ENCODE assay signal across 10 mouse cellular contexts in the genomic region with DNA sequence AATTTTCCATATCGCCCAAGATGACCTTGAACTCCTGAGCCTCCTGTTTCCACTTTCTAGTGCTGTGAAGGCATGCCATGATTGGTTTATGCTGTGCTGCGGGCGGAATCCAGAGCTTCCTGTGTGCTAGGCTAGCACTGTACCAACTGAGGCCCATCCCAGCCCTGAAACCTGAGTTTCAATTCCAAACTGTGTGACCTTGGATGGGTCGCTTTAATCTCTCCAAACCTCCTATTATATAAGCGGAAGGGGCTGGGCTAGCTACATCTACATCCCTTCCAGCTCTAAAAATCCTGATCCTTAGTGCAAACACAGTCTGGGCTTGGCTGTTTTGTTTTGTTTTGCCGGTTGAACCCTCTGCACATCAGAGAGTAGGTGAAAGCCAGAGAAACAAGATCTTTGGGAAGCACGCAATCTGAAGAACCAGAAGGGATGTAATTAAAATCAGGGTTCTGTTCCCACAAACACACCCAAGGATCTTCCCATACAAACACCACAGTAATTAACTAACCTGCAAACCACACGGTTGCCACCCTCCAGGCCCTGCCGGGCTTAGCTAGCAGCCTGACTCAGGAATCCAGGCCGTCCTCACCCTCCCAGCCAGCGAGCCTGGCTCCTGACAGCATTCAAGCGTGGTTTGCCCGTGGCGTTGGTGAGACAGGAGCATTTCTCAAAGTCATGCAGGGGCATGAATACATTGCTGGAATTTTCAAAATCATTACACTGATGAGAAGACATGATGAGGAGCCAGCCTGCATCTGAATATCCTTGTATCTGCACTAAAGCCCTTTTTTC.
A peak's percentile ranks its signal among the peaks of the same experiment; 100 is the strongest.
DNase-seq lines count a peak whose midpoint lies in the region; ATAC-seq and TF ChIP-seq lines count a peak whose summit lies in the region.
"Had no signal": no experiment of that assay in that cellular context is flagged by ENCODE, and none has a peak within 500 bp of the region (broad histone marks: within the 10 kb centered on the region; RNA-seq: fewer than 3 reads in every experiment).

No protein-coding gene starts in this region.

- no peak for ATAC-seq in forebrain, embryonic 15.5 days (replicated peaks)
- no peak for ATAC-seq in forebrain, embryonic 14.5 days
- no peak; the same call in 1 of the 2 replicates for ATAC-seq in heart, embryonic 14.5 days (ENCODE audit: insufficient number of reproducible peaks, insufficient read depth, low FRiP score, low read depth)
- ATAC-seq in midbrain, embryonic 14.5 days (ENCODE audit: low FRiP score, low TSS enrichment): no peak
- ATAC-seq in liver, embryonic 12.5 days: no peak

- H3K4me2 ChIP-seq in forebrain, embryonic 15.5 days (replicated peaks): no peak overlapping the region
- no peak overlapping the region for H3K4me2 ChIP-seq in forebrain, embryonic 14.5 days (ENCODE audit: low read length)
- no peak overlapping the region for H3K4me2 ChIP-seq in heart, embryonic 14.5 days (ENCODE audit: low read length)
- no peak overlapping the region for H3K4me2 ChIP-seq in midbrain, embryonic 14.5 days (ENCODE audit: low read length)
- H3K4me2 ChIP-seq in liver, embryonic 12.5 days: no peak overlapping the region
- H3K4me2 ChIP-seq: liver, embryonic 11.5 days had no signal

- H3K9ac ChIP-seq in forebrain, embryonic 15.5 days (replicated peaks): no peak overlapping the region
- H3K9ac ChIP-seq in forebrain, embryonic 14.5 days (ENCODE audit: low read length): no peak overlapping the region
- H3K9ac ChIP-seq in heart, embryonic 14.5 days (ENCODE audit: low read length): peak overlapping the region; percentile 0; the same call in 1 of the 2 replicates
- no peak overlapping the region for H3K9ac ChIP-seq in midbrain, embryonic 14.5 days (replicated peaks; ENCODE audit: low read length)
- no peak overlapping the region for H3K9ac ChIP-seq in liver, embryonic 12.5 days

- H3K4me3 ChIP-seq in forebrain, embryonic 15.5 days: no peak overlapping the region
- H3K4me3 ChIP-seq in forebrain, embryonic 14.5 days (ENCODE audit: low read depth, low read length): no peak overlapping the region
- no peak overlapping the region for H3K4me3 ChIP-seq in layer of hippocampus, adult 2 months
- H3K4me3 ChIP-seq in heart, embryonic 14.5 days (ENCODE audit: control insufficient read depth in 1 of 2, insufficient read depth in 1 of 2, low read depth in 1 of 2, low read length in 2 of 2): no peak overlapping the region
- no peak overlapping the region for H3K4me3 ChIP-seq in midbrain, embryonic 14.5 days (replicated peaks; ENCODE audit: low read depth, low read length)
- H3K4me3 ChIP-seq in liver, embryonic 12.5 days: no peak overlapping the region

- no peaks in the 10 kb centered on the region for H3K9me3 ChIP-seq in forebrain, embryonic 15.5 days
- H3K9me3 ChIP-seq in forebrain, embryonic 14.5 days (replicated peaks; ENCODE audit: control insufficient read depth, low read length): no peaks in the 10 kb centered on the region
- H3K9me3 ChIP-seq in heart, embryonic 14.5 days (ENCODE audit: control insufficient read depth, low read length): no peaks in the 10 kb centered on the region
- no peaks in the 10 kb centered on the region for H3K9me3 ChIP-seq in midbrain, embryonic 14.5 days (ENCODE audit: control insufficient read depth, low read length)
- no peaks in the 10 kb centered on the region for H3K9me3 ChIP-seq in liver, embryonic 12.5 days (replicated peaks)

- no peaks in the 10 kb centered on the region for H3K27me3 ChIP-seq in forebrain, embryonic 15.5 days
- no peaks in the 10 kb centered on the region for H3K27me3 ChIP-seq in forebrain, embryonic 14.5 days (replicated peaks; ENCODE audit: control insufficient read depth, insufficient read depth, low read length)
- no peaks in the 10 kb centered on the region for H3K27me3 ChIP-seq in heart, embryonic 14.5 days (ENCODE audit: control insufficient read depth, insufficient read depth, low read length)
- no peaks in the 10 kb centered on the region for H3K27me3 ChIP-seq in midbrain, embryonic 14.5 days (ENCODE audit: control insufficient read depth, insufficient read depth, low read length)
- no peaks in the 10 kb centered on the region for H3K27me3 ChIP-seq in liver, embryonic 12.5 days (replicated peaks)

- 57% methylated on average over 14 of the region's 14 CpGs for WGBS in forebrain, embryonic 15.5 days
- 62% methylated on average over 14 of the region's 14 CpGs for WGBS in forebrain, embryonic 14.5 days
- WGBS in heart, embryonic 14.5 days: 59% methylated on average over 14 of the region's 14 CpGs
- WGBS in midbrain, embryonic 14.5 days: 53% methylated on average over 14 of the region's 14 CpGs
- WGBS in liver, embryonic 12.5 days (ENCODE audit: insufficient replicate concordance): 69% methylated on average over 14 of the region's 14 CpGs

- H3K36me3 ChIP-seq in forebrain, embryonic 15.5 days: no peaks in the 10 kb centered on the region
- no peaks in the 10 kb centered on the region for H3K36me3 ChIP-seq in forebrain, embryonic 14.5 days (ENCODE audit: control insufficient read depth, insufficient read depth, low read length)
- no peaks in the 10 kb centered on the region for H3K36me3 ChIP-seq in heart, embryonic 14.5 days (ENCODE audit: control insufficient read depth, insufficient read depth, low read length)
- H3K36me3 ChIP-seq in midbrain, embryonic 14.5 days (ENCODE audit: control insufficient read depth, insufficient read depth, low read length): no peaks in the 10 kb centered on the region
- H3K36me3 ChIP-seq in liver, embryonic 12.5 days: no peaks in the 10 kb centered on the region

- DNase-seq in forebrain, embryonic 14.5 days (ENCODE audit: low spot score): no peak
- DNase-seq in layer of hippocampus, adult 2 months (ENCODE audit: low spot score in 2 of 2): no peak
- no peak for DNase-seq in layer of hippocampus, postnatal 25 days (ENCODE audit: extremely low spot score in 1 of 2, low spot score in 1 of 2)
- no peak for DNase-seq in midbrain, embryonic 14.5 days
- no peak for DNase-seq in urinary bladder, postnatal 10 days (ENCODE audit: low spot score)
- DNase-seq: B cell, adult 2 months had no signal

- peak overlapping the region; percentile 36 for H3K27ac ChIP-seq in forebrain, embryonic 15.5 days (replicated peaks)
- no peak overlapping the region for H3K27ac ChIP-seq in forebrain, embryonic 14.5 days (ENCODE audit: low read depth, low read length)
- H3K27ac ChIP-seq in layer of hippocampus, adult 2 months: peak overlapping the region; percentile 59
- peak overlapping the region; percentile 61 to 75 for H3K27ac ChIP-seq in heart, embryonic 14.5 days (replicated peaks in 1 of 2; ENCODE audit: control insufficient read depth in 1 of 2, insufficient read depth in 1 of 2, low read depth in 2 of 2, low read length in 2 of 2)
- 0 out of 2 replicates have a peak overlapping the region, but pooled peaks have one; percentile 37 for H3K27ac ChIP-seq in midbrain, embryonic 14.5 days (replicated peaks; ENCODE audit: low read depth, low read length)
- H3K27ac ChIP-seq in liver, embryonic 12.5 days: no peak overlapping the region

- TF ChIP-seq CTCF in layer of hippocampus, adult 2 months (conservative IDR thresholded peaks at IDR 0.05): no peak

- peaks cover 38% of the 10 kb centered on the region for H3K4me1 ChIP-seq in forebrain, embryonic 15.5 days
- 0 out of 2 replicates have a peak, but pooled peaks cover 5% of the 10 kb centered on the region for H3K4me1 ChIP-seq in forebrain, embryonic 14.5 days (ENCODE audit: control insufficient read depth, insufficient read depth, low read length)
- peaks cover 12 to 20% of the 10 kb centered on the region in 2 experiments for H3K4me1 ChIP-seq in heart, embryonic 14.5 days (ENCODE audit: control insufficient read depth in 2 of 2, insufficient read depth in 2 of 2, low read length in 2 of 2)
- H3K4me1 ChIP-seq in midbrain, embryonic 14.5 days (ENCODE audit: control insufficient read depth, insufficient read depth, low read length): peaks cover 20% of the 10 kb centered on the region; the same call in 1 of the 2 replicates
- H3K4me1 ChIP-seq in liver, embryonic 12.5 days: no peaks in the 10 kb centered on the region

Comparison
In these comparisons a context has a peak if more than half of its experiments do, and no peak if none do; other contexts are left out.
1. H3K27ac ChIP-seq: peak in forebrain, embryonic 15.5 days (single experiment), layer of hippocampus, adult 2 months (single experiment), heart, embryonic 14.5 days (2 of 2) and midbrain, embryonic 14.5 days (single experiment); none in forebrain, embryonic 14.5 days (single experiment) and liver, embryonic 12.5 days (single experiment).